Mouse (Mus musculus) lung, embryonic 15.5 days (tissue): Measurements from ENCODE around the gene Gm14214. TPM values are rescaled to one million over a fixed set of nuclear protein-coding genes. Genes with fewer than 3 reads are reported as not detected.

Experiments used
- polyA plus RNA-seq: library from polyadenylated mRNA; unstranded; fragments of >200 nt; fragmentation: Nextera tagmentation; extraction: Ambion mirVana; gene quantifications from 2 replicates; pipeline ENCODE4 v1.2.1, GENCODE M21; 2015

Gene Gm14214
- polyA plus RNA-seq, 1 experiment from 2014 or later = not detected

Other genes starting within 250 kb of the Gm14214 start
- 0.81 and 0.91 TPM in 2 replicates for gene 1700003F12Rik, start 222.9 kb downstream of the Gm14214 start, polyA plus RNA-seq
- gene Actl10, start 218.3 kb downstream of the Gm14214 start, polyA plus RNA-seq = 0.20 and 0.22 TPM in 2 replicates
- gene Necab3, start 211.1 kb downstream of the Gm14214 start, polyA plus RNA-seq = 2.1 and 2.9 TPM in 2 replicates
- gene E2f1, start 200.1 kb downstream of the Gm14214 start, polyA plus RNA-seq = 28.1 and 31.2 TPM in 2 replicates
- gene Pxmp4, start 166.3 kb downstream of the Gm14214 start, polyA plus RNA-seq = 26.4 and 29.1 TPM in 2 replicates
- gene Zfp341, start 156.7 kb downstream of the Gm14214 start, polyA plus RNA-seq = 1.0 TPM in 2 replicates
- gene 4930519P11Rik, start 156.6 kb downstream of the Gm14214 start, polyA plus RNA-seq = not detected in 2 replicates
- 27.2 and 27.6 TPM in 2 replicates for gene Chmp4b, start 118.3 kb downstream of the Gm14214 start, polyA plus RNA-seq
- 42.2 and 48.0 TPM in 2 replicates for gene Raly, start 21.1 kb upstream of the Gm14214 start, polyA plus RNA-seq
- gene a, start 21.4 kb upstream of the Gm14214 start, polyA plus RNA-seq = 0.24 TPM in 1 of 2 replicates, not detected in the other
- 77.2 and 81.4 TPM in 2 replicates for gene Eif2s2, start 122.9 kb upstream of the Gm14214 start, polyA plus RNA-seq
- gene Gm14226, start 248.2 kb upstream of the Gm14214 start, polyA plus RNA-seq = 0.29 TPM in 2 replicates